Mouse (Mus musculus) stomach, postnatal 0 days (tissue): ENCODE measurements around the gene Ubald2. TPM values are rescaled to one million over a fixed set of nuclear protein-coding genes. Genes with fewer than 3 reads are reported as not detected.

Experiments used
- ATAC-seq: fragments of 200-750 bp; cut with Nextera tagmentation; 2 replicates; pipeline ENCODE4 v1.8.0; 2017; ENCODE audit not compliant: low FRiP score, low TSS enrichment
- DNase-seq: peaks from one replicate; pipeline ENCODE4 v3.0.0-alpha.2; 2016; ENCODE audit warnings: low spot score
- H3K27ac ChIP-seq: fragments of 300-500 bp; sonication (generic); replicated peaks from 2 replicates; pipeline ENCODE4 v1.5.1; 2014; ENCODE audit warnings: mild to moderate bottlenecking, control low read depth
- H3K27me3 ChIP-seq: fragments of 300-500 bp; sonication (generic); 2 replicates; pipeline ENCODE4 v1.6.1; 2014; ENCODE audit warnings: low read length; ENCODE audit not compliant: control insufficient read depth, insufficient read depth
- H3K36me3 ChIP-seq: fragments of 300-500 bp; sonication (generic); 2 replicates; pipeline ENCODE4 v1.6.1; 2014; ENCODE audit warnings: low read length, mixed read lengths; ENCODE audit not compliant: control insufficient read depth, insufficient read depth
- H3K4me1 ChIP-seq: fragments of 300-500 bp; sonication (generic); replicated peaks from 2 replicates; pipeline ENCODE4 v1.6.1; 2014; ENCODE audit warnings: antibody characterized with exemption; ENCODE audit not compliant: control insufficient read depth, insufficient read depth
- H3K4me2 ChIP-seq: fragments of 300-500 bp; sonication (generic); replicated peaks from 2 replicates; pipeline ENCODE4 v1.6.1; 2014; ENCODE audit warnings: low read depth, mild to moderate bottlenecking, control low read depth, moderate library complexity
- H3K4me3 ChIP-seq: fragments of 300-500 bp; sonication (generic); 2 replicates; pipeline ENCODE4 v1.5.1; 2014; ENCODE audit warnings: low read depth, low read length, control low read depth
- H3K9ac ChIP-seq: fragments of 300-500 bp; sonication (generic); 2 replicates; pipeline ENCODE4 v1.6.1; 2014; ENCODE audit warnings: mild to moderate bottlenecking, low read length, control low read depth, mixed read lengths
- H3K9me3 ChIP-seq: fragments of 300-500 bp; sonication (generic); 2 replicates; pipeline ENCODE4 v1.6.1; 2016; ENCODE audit warnings: low read length; ENCODE audit not compliant: control insufficient read depth
- CTCF ChIP-seq: IDR thresholded peaks from 2 replicates; pipeline ENCODE4 v1.5.1; 2016; ENCODE audit warnings: antibody characterized with exemption, low read depth, mild to moderate bottlenecking, moderate library complexity
- EP300 ChIP-seq: optimal IDR thresholded peaks from 2 replicates; pipeline ENCODE3; 2016; ENCODE audit warnings: antibody characterized with exemption
- WGBS: fragments of 180-500 bp; shearing (Covaris S2); extraction: QIAGEN DNeasy Blood & Tissue Kit; methylation state at CpG from one replicate; pipeline ENCODE4 v1.1.7; 2014; 5-methylcytosine and 5-hydroxymethylcytosine counted together
- polyA plus RNA-seq: library from polyadenylated mRNA; unstranded; fragments of >200 nt; fragmentation: Nextera tagmentation; extraction: Ambion mirVana; gene quantifications from 2 replicates; pipeline ENCODE4 v1.2.1, GENCODE M21; 2015

Ubald2 gene
- polyA plus RNA-seq, 1 experiment from 2014 or later: 35.7 TPM

- Histone ChIP-seq H3K27me3 (no peaks in the 10 kb centered on the region), H3K4me1 (no peaks in the 10 kb centered on the region), H3K9ac (no peak overlapping the region), H3K9me3 (no peaks in the 10 kb centered on the region), H3K4me3 (no peak overlapping the region), H3K27ac (no peak overlapping the region), H3K4me2 (0 out of 2 replicates have a peak overlapping the region, but pooled peaks have one; percentile 25), H3K36me3 (no peaks in the 10 kb centered on the region)
- WGBS: 29% methylated on average over 15 of the region's 16 CpGs
- TF ChIP-seq EP300 (no peak), CTCF (peak; percentile 99)
- ATAC-seq: peak; percentile 49
- peak; percentile 94 for DNase-seq
Observed at GRCm38 (mm10) chr11:116445596-116446307, 11.9 kb downstream of the Ubald2 start.

GRCm38 (mm10) chr11:116446308-116446887, 12.5 kb downstream of the Ubald2 start:
- Histone ChIP-seq H3K27ac (no peak overlapping the region), H3K4me3 (no peak overlapping the region), H3K27me3 (no peaks in the 10 kb centered on the region), H3K9ac (no peak overlapping the region), H3K4me1 (no peaks in the 10 kb centered on the region), H3K9me3 (no peaks in the 10 kb centered on the region), H3K4me2 (0 out of 2 replicates have a peak overlapping the region, but pooled peaks have one; percentile 25), H3K36me3 (no peaks in the 10 kb centered on the region)
- TF ChIP-seq EP300 (no peak), CTCF (no peak)
- DNase-seq: no peak
- WGBS: 14% methylated on average over 19 of the region's 19 CpGs
- peak; percentile 51 for ATAC-seq

- Histone ChIP-seq H3K36me3 (no peaks in the 10 kb centered on the region), H3K9me3 (no peaks in the 10 kb centered on the region), H3K4me2 (no peak overlapping the region), H3K4me1 (no peaks in the 10 kb centered on the region), H3K4me3 (no peak overlapping the region), H3K9ac (no peak overlapping the region), H3K27ac (no peak overlapping the region), H3K27me3 (no peaks in the 10 kb centered on the region)
- TF ChIP-seq EP300: no peak
- TF ChIP-seq CTCF: peak; percentile 58
- no peak for ATAC-seq
- no peak for DNase-seq
- WGBS: 80% methylated on average over 5 of the region's 5 CpGs
Observed at GRCm38 (mm10) chr11:116447822-116448221, 13.9 kb downstream of the Ubald2 start.

- Histone ChIP-seq H3K4me2 (no peak overlapping the region), H3K4me3 (no peak overlapping the region), H3K27me3 (no peaks in the 10 kb centered on the region), H3K36me3 (no peaks in the 10 kb centered on the region), H3K27ac (no peak overlapping the region), H3K4me1 (no peaks in the 10 kb centered on the region), H3K9ac (no peak overlapping the region), H3K9me3 (no peaks in the 10 kb centered on the region)
- 97% methylated on average over 3 of the region's 3 CpGs for WGBS
- TF ChIP-seq CTCF: no peak
- TF ChIP-seq EP300: no peak
- ATAC-seq (no peak), DNase-seq (no peak)
Observed at GRCm38 (mm10) chr11:116449341-116449740, 15.4 kb downstream of the Ubald2 start.

GRCm38 (mm10) chr11:116453889-116454288, 20.0 kb downstream of the Ubald2 start:
- Histone ChIP-seq H3K9ac (no peak overlapping the region), H3K4me3 (no peak overlapping the region), H3K4me2 (no peak overlapping the region), H3K4me1 (no peaks in the 10 kb centered on the region), H3K9me3 (no peaks in the 10 kb centered on the region), H3K27me3 (no peaks in the 10 kb centered on the region), H3K27ac (no peak overlapping the region), H3K36me3 (no peaks in the 10 kb centered on the region)
- ATAC-seq (no peak), DNase-seq (no peak)
- WGBS: 81% methylated on average over 10 of the region's 10 CpGs
- TF ChIP-seq CTCF (no peak), EP300 (no peak)

GRCm38 (mm10) chr11:116456234-116456633, 22.3 kb downstream of the Ubald2 start:
- H3K4me2 ChIP-seq: no peak overlapping the region
- H3K4me3 ChIP-seq: no peak overlapping the region
- H3K36me3 ChIP-seq: no peaks in the 10 kb centered on the region
- DNase-seq: no peak
- H3K9me3 ChIP-seq: no peaks in the 10 kb centered on the region
- ATAC-seq: no peak
- TF ChIP-seq CTCF (no peak), EP300 (no peak)
- no peaks in the 10 kb centered on the region for H3K4me1 ChIP-seq
- H3K27me3 ChIP-seq: no peaks in the 10 kb centered on the region
- 69% methylated on average over 8 of the region's 8 CpGs for WGBS
- no peak overlapping the region for H3K9ac ChIP-seq
- no peak overlapping the region for H3K27ac ChIP-seq
